Comparison of ENCODE assay signal across 9 mouse cellular contexts in genomic region chr19:42019011-42019522, GRCm38 (mm10). TPM values are rescaled to one million over a fixed set of nuclear protein-coding genes. Genes with fewer than 3 reads are reported as not detected.
A peak's percentile ranks its signal among the peaks of the same experiment; 100 is the strongest.
DNase-seq lines count a peak whose midpoint lies in the region; ATAC-seq lines count a peak whose summit lies in the region.
"Had no signal": no experiment of that assay in that cellular context is flagged by ENCODE, and none has a peak within 500 bp of the region (broad histone marks: within the 10 kb centered on the region; RNA-seq: fewer than 3 reads in every experiment).

No protein-coding gene starts in this region.

- H3K4me2 ChIP-seq in heart, embryonic 14.5 days (ENCODE audit: low read length) = no peak overlapping the region
- H3K4me2 ChIP-seq in embryonic facial prominence, embryonic 11.5 days (ENCODE audit: low read depth, low read length) = no peak overlapping the region

- 0 out of 2 replicates have a peak, but pooled peaks have one; percentile 10 for ATAC-seq in heart, embryonic 14.5 days (ENCODE audit: insufficient number of reproducible peaks, insufficient read depth, low FRiP score, low read depth)
- no peak for ATAC-seq in embryonic facial prominence, embryonic 11.5 days (replicated peaks; ENCODE audit: insufficient number of reproducible peaks, low FRiP score, low TSS enrichment, low read depth)

- H3K36me3 ChIP-seq in heart, embryonic 14.5 days (ENCODE audit: control insufficient read depth, insufficient read depth, low read length) = no peaks in the 10 kb centered on the region
- no peaks in the 10 kb centered on the region for H3K36me3 ChIP-seq in embryonic facial prominence, embryonic 11.5 days (replicated peaks; ENCODE audit: control insufficient read depth, insufficient read depth, low read depth, low read length)
- H3K36me3 ChIP-seq in macrophage (ENCODE audit: inconsistent target) = no peaks in the 10 kb centered on the region

- peaks cover 94% of the 10 kb centered on the region for H3K79me2 ChIP-seq in macrophage (ENCODE audit: inconsistent target)

- H3K4me1 ChIP-seq in heart, embryonic 14.5 days (ENCODE audit: control insufficient read depth in 2 of 2, insufficient read depth in 2 of 2, low read length in 2 of 2) = peaks cover 32 to 34% of the 10 kb centered on the region in 2 experiments
- peaks cover 4% of the 10 kb centered on the region; the same call in 1 of the 2 replicates for H3K4me1 ChIP-seq in embryonic facial prominence, embryonic 11.5 days (ENCODE audit: control insufficient read depth, insufficient read depth, low read length)

- H3K9ac ChIP-seq in heart, embryonic 14.5 days (ENCODE audit: low read length) = no peak overlapping the region
- H3K9ac ChIP-seq in embryonic facial prominence, embryonic 11.5 days (replicated peaks; ENCODE audit: low read length) = no peak overlapping the region

- WGBS in heart, embryonic 14.5 days = 38% methylated on average over 4 of the region's 4 CpGs
- 26% methylated on average over 4 of the region's 4 CpGs for WGBS in embryonic facial prominence, embryonic 11.5 days
- WGBS in macrophage (ENCODE audit: missing documents) = 35% methylated on average over 4 of the region's 4 CpGs

- no peak overlapping the region for H3K4me3 ChIP-seq in heart, embryonic 14.5 days (ENCODE audit: control insufficient read depth in 1 of 2, insufficient read depth in 1 of 2, low read depth in 1 of 2, low read length in 2 of 2)
- H3K4me3 ChIP-seq in embryonic facial prominence, embryonic 11.5 days (ENCODE audit: low read depth, low read length) = no peak overlapping the region
- no peak overlapping the region for H3K4me3 ChIP-seq in macrophage (ENCODE audit: inconsistent target)

- intact Hi-C loops in heart, postnatal 10 days (cut with DNase I) = no loop called here

- no peak for DNase-seq in heart, postnatal 10 days
- peak; percentile 63 for DNase-seq in CD4-positive helper T cell, adult 2 months (ENCODE audit: low read depth, low spot score)
- DNase-seq in embryonic facial prominence, embryonic 11.5 days (ENCODE audit: low spot score) = peak; percentile 56
- no peak for DNase-seq in cerebellum, postnatal 4 days (ENCODE audit: low spot score in 2 of 2)
- DNase-seq in layer of hippocampus, postnatal 25 days (ENCODE audit: extremely low spot score in 1 of 2, low spot score in 1 of 2) = no peak
- DNase-seq in testis, postnatal 14 days (ENCODE audit: low spot score) = no peak
- DNase-seq: kidney, postnatal 10 days had no signal

- H3K9me3 ChIP-seq in heart, embryonic 14.5 days (ENCODE audit: control insufficient read depth, low read length) = no peaks in the 10 kb centered on the region
- no peaks in the 10 kb centered on the region for H3K9me3 ChIP-seq in embryonic facial prominence, embryonic 11.5 days (replicated peaks; ENCODE audit: control insufficient read depth, low read length)

- no peaks in the 10 kb centered on the region for H3K27me3 ChIP-seq in heart, embryonic 14.5 days (ENCODE audit: control insufficient read depth, insufficient read depth, low read length)
- no peaks in the 10 kb centered on the region for H3K27me3 ChIP-seq in embryonic facial prominence, embryonic 11.5 days (ENCODE audit: control insufficient read depth, insufficient read depth, low read length)

- H3K27ac ChIP-seq in heart, embryonic 14.5 days (replicated peaks in 1 of 2; ENCODE audit: control insufficient read depth in 1 of 2, insufficient read depth in 1 of 2, low read depth in 2 of 2, low read length in 2 of 2) = peak overlapping the region; percentile 82 to 88
- peak overlapping the region; percentile 25; the same call in 1 of the 2 replicates for H3K27ac ChIP-seq in embryonic facial prominence, embryonic 11.5 days (replicated peaks; ENCODE audit: low read depth, low read length)
- peak overlapping the region; percentile 95 for H3K27ac ChIP-seq in macrophage

RNA-seq across cellular contexts. Expression of gene Ankrd2, which starts 16.7 kb away (rescaled TPM):
- polyA plus RNA-seq in heart, embryonic 14.5 days (2014; fragmentation: Nextera tagmentation; extraction: Ambion mirVana) = not detected in 2 replicates
- not detected for total RNA-seq in heart, postnatal 10 days (2021)
- polyA plus RNA-seq in embryonic facial prominence, embryonic 11.5 days (2014; fragmentation: Nextera tagmentation; extraction: Ambion mirVana) = not detected in 2 replicates
- under 1 TPM in 3 of 26 experiments, not detected in 23; 0.54 to 0.71 (median 0.68) TPM for total RNA-seq in macrophage (2018; cell fraction: chromatin; rRNA removed)
- not detected for total RNA-seq in macrophage (2018; cell fraction: cytosol; rRNA removed)
- total RNA-seq in macrophage (2018; cell fraction: nucleus; rRNA removed) = under 1 TPM in 1 of 26 experiments, not detected in 25; 0.46 TPM
- polyA plus RNA-seq in macrophage (2018) = not detected in 3 replicates
- total RNA-seq in layer of hippocampus, postnatal 25 days (2021) = not detected

RNA-seq across cellular contexts. Expression of gene Hoga1, which starts 26.3 kb away (rescaled TPM):
- polyA plus RNA-seq in heart, embryonic 14.5 days (2014; fragmentation: Nextera tagmentation; extraction: Ambion mirVana) = 0.74 and 0.76 TPM in 2 replicates
- 1 to 10 TPM; 1.3 to 2.2 TPM for total RNA-seq in heart, postnatal 10 days (2021)
- 1.1 and 1.2 TPM in 2 replicates for polyA plus RNA-seq in embryonic facial prominence, embryonic 11.5 days (2014; fragmentation: Nextera tagmentation; extraction: Ambion mirVana)
- 10 to 100 TPM in 2 of 26 experiments, 1 to 10 TPM in 22, under 1 TPM in 1, not detected in 1; 0.95 to 11.2 (median 3.6) TPM for total RNA-seq in macrophage (2018; cell fraction: chromatin; rRNA removed)
- 1 to 10 TPM; 1.0 to 2.4 (median 1.5) TPM for total RNA-seq in macrophage (2018; cell fraction: cytosol; rRNA removed)
- 1 to 10 TPM in 25 of 26 experiments, under 1 TPM in 1; 0.92 to 5.1 (median 2.3) TPM for total RNA-seq in macrophage (2018; cell fraction: nucleus; rRNA removed)
- polyA plus RNA-seq in macrophage (2018) = 1.3 to 2.2 TPM (median 1.9 TPM) in 3 replicates
- 1 to 10 TPM; 5.2 to 8.2 TPM for total RNA-seq in layer of hippocampus, postnatal 25 days (2021)

RNA-seq across cellular contexts. Expression of gene 4933411K16Rik, which starts 33.0 kb away (rescaled TPM):
- polyA plus RNA-seq in heart, embryonic 14.5 days (2014; fragmentation: Nextera tagmentation; extraction: Ambion mirVana) = not detected in 2 replicates
- under 1 TPM; 0.24 to 0.37 TPM for total RNA-seq in heart, postnatal 10 days (2021)
- not detected in 2 replicates for polyA plus RNA-seq in embryonic facial prominence, embryonic 11.5 days (2014; fragmentation: Nextera tagmentation; extraction: Ambion mirVana)
- total RNA-seq in macrophage (2018; cell fraction: chromatin; rRNA removed) = 1 to 10 TPM in 20 of 26 experiments, under 1 TPM in 3, not detected in 3; 0.50 to 5.2 (median 2.6) TPM
- under 1 TPM in 6 of 26 experiments, not detected in 20; 0.09 to 0.33 (median 0.19) TPM for total RNA-seq in macrophage (2018; cell fraction: cytosol; rRNA removed)
- 1 to 10 TPM in 6 of 26 experiments, under 1 TPM in 15, not detected in 5; 0.39 to 4.1 (median 0.78) TPM for total RNA-seq in macrophage (2018; cell fraction: nucleus; rRNA removed)
- polyA plus RNA-seq in macrophage (2018) = 0.19 to 0.27 TPM (median 0.27 TPM) in 3 replicates
- total RNA-seq in layer of hippocampus, postnatal 25 days (2021) = 1 to 10 TPM in 1 of 2 experiments, under 1 TPM in 1; 0.76 to 1.6 TPM

RNA-seq across cellular contexts. Expression of gene Ubtd1, which starts 37.5 kb away (rescaled TPM):
- polyA plus RNA-seq in heart, embryonic 14.5 days (2014; fragmentation: Nextera tagmentation; extraction: Ambion mirVana) = 11.8 and 13.2 TPM in 2 replicates
- 10 to 100 TPM; 31.4 to 33.8 TPM for total RNA-seq in heart, postnatal 10 days (2021)
- polyA plus RNA-seq in embryonic facial prominence, embryonic 11.5 days (2014; fragmentation: Nextera tagmentation; extraction: Ambion mirVana) = 7.1 and 8.8 TPM in 2 replicates
- total RNA-seq in macrophage (2018; cell fraction: chromatin; rRNA removed) = 10 to 100 TPM in 20 of 26 experiments, 1 to 10 TPM in 6; 6.1 to 34.9 (median 17.0) TPM
- total RNA-seq in macrophage (2018; cell fraction: cytosol; rRNA removed) = 10 to 100 TPM; 18.4 to 53.6 (median 41.3) TPM
- 10 to 100 TPM in 24 of 26 experiments, 1 to 10 TPM in 2; 7.9 to 43.0 (median 21.4) TPM for total RNA-seq in macrophage (2018; cell fraction: nucleus; rRNA removed)
- polyA plus RNA-seq in macrophage (2018) = 25.8 to 42.9 TPM (median 41.2 TPM) in 3 replicates
- total RNA-seq in layer of hippocampus, postnatal 25 days (2021) = 10 to 100 TPM; 13.7 to 14.0 TPM

RNA-seq across cellular contexts. Expression of gene Mms19, which starts 38.1 kb away (rescaled TPM):
- polyA plus RNA-seq in heart, embryonic 14.5 days (2014; fragmentation: Nextera tagmentation; extraction: Ambion mirVana) = 24.4 and 28.3 TPM in 2 replicates
- total RNA-seq in heart, postnatal 10 days (2021) = 10 to 100 TPM; 18.3 to 25.9 TPM
- polyA plus RNA-seq in embryonic facial prominence, embryonic 11.5 days (2014; fragmentation: Nextera tagmentation; extraction: Ambion mirVana) = 37.8 and 39.1 TPM in 2 replicates
- total RNA-seq in macrophage (2018; cell fraction: chromatin; rRNA removed) = 100 to 1,000 TPM in 18 of 26 experiments, 10 to 100 TPM in 8; 42.8 to 286 (median 150) TPM
- total RNA-seq in macrophage (2018; cell fraction: cytosol; rRNA removed) = 10 to 100 TPM; 14.3 to 42.5 (median 23.2) TPM
- total RNA-seq in macrophage (2018; cell fraction: nucleus; rRNA removed) = 100 to 1,000 TPM in 3 of 26 experiments, 10 to 100 TPM in 23; 19.8 to 113 (median 68.3) TPM
- 20.9 to 26.5 TPM (median 24.4 TPM) in 3 replicates for polyA plus RNA-seq in macrophage (2018)
- 10 to 100 TPM; 28.6 to 42.0 TPM for total RNA-seq in layer of hippocampus, postnatal 25 days (2021)

Comparison
In these comparisons a context has a peak if more than half of its experiments do, and no peak if none do; other contexts are left out.
1. H3K27ac ChIP-seq: peak in every context shown above with its lines; median percentile 95 in macrophage; 85 in heart, embryonic 14.5 days; 25 in embryonic facial prominence, embryonic 11.5 days.
2. DNase-seq: peak in CD4-positive helper T cell, adult 2 months (single experiment) and embryonic facial prominence, embryonic 11.5 days (single experiment); none in heart, postnatal 10 days (0 of 2), cerebellum, postnatal 4 days (0 of 2), layer of hippocampus, postnatal 25 days (0 of 2) and testis, postnatal 14 days (single experiment).